Mouse (Mus musculus): ENCODE data around the gene Peak1. TPM values are rescaled to one million over a fixed set of nuclear protein-coding genes. Genes with fewer than 3 reads are reported as not detected.

Peak1 gene
- polyA plus RNA-seq, 1 experiment = 12.2 TPM

- DNase-seq (ENCODE audit: low read depth) = no peak
Measured at GRCm38 (mm10) chr9:56314326-56314725, 103.5 kb downstream of the Peak1 start.

- no peak for DNase-seq (ENCODE audit: low read depth)
Measured at GRCm38 (mm10) chr9:56309079-56309478, 108.8 kb downstream of the Peak1 start.

- no peak for DNase-seq (ENCODE audit: low read depth)
Measured at GRCm38 (mm10) chr9:56304526-56304925, 113.3 kb downstream of the Peak1 start.

GRCm38 (mm10) chr9:56302921-56303465, 114.9 kb downstream of the Peak1 start:
- no peak for DNase-seq (ENCODE audit: low read depth)

- no peak for DNase-seq (ENCODE audit: low read depth)
Measured at GRCm38 (mm10) chr9:56290019-56290418, 127.8 kb downstream of the Peak1 start.

GRCm38 (mm10) chr9:56282481-56282880, 135.4 kb downstream of the Peak1 start:
- DNase-seq (ENCODE audit: low read depth) = no peak

- DNase-seq (ENCODE audit: low read depth) = no peak
Measured at GRCm38 (mm10) chr9:56273576-56273975, 144.3 kb downstream of the Peak1 start.

GRCm38 (mm10) chr9:56272247-56272598, 145.6 kb downstream of the Peak1 start:
- DNase-seq (ENCODE audit: low read depth) = no peak

GRCm38 (mm10) chr9:56271326-56272246, 146.3 kb downstream of the Peak1 start:
- DNase-seq (ENCODE audit: low read depth) = no peak

- no peak for DNase-seq (ENCODE audit: low read depth)
Measured at GRCm38 (mm10) chr9:56269101-56269500, 148.8 kb downstream of the Peak1 start.

- no peak for DNase-seq (ENCODE audit: low read depth)
Measured at GRCm38 (mm10) chr9:56266200-56266815, 151.6 kb downstream of the Peak1 start.

- no peak for DNase-seq (ENCODE audit: low read depth)
Measured at GRCm38 (mm10) chr9:56265460-56266199, 152.2 kb downstream of the Peak1 start.

GRCm38 (mm10) chr9:56265022-56265360, 152.9 kb downstream of the Peak1 start:
- no peak for DNase-seq (ENCODE audit: low read depth)

- DNase-seq (ENCODE audit: low read depth) = no peak
Measured at GRCm38 (mm10) chr9:56264308-56265021, 153.4 kb downstream of the Peak1 start.

- DNase-seq (ENCODE audit: low read depth) = no peak
Measured at GRCm38 (mm10) chr9:56263055-56263454, 154.8 kb downstream of the Peak1 start.

- no peak for DNase-seq (ENCODE audit: low read depth)
Measured at GRCm38 (mm10) chr9:56260495-56261136, 157.3 kb downstream of the Peak1 start.

- DNase-seq (ENCODE audit: low read depth) = no peak
Measured at GRCm38 (mm10) chr9:56259790-56260494, 157.9 kb downstream of the Peak1 start.

GRCm38 (mm10) chr9:56258261-56258790, 159.5 kb downstream of the Peak1 start:
- DNase-seq (ENCODE audit: low read depth) = no peak

- DNase-seq (ENCODE audit: low read depth) = no peak
Measured at GRCm38 (mm10) chr9:56257227-56258000, 160.5 kb downstream of the Peak1 start.

All from gonadal fat pad, adult 2 months (tissue).